Mouse (Mus musculus): ENCODE data around the gene Mrps15.

The Mrps15 gene

GRCm38 (mm10) chr4:126046851-126047585, at the start of gene Mrps15:
Gene Mrps15, plus strand, starts transcription at chr4:126046925.
- DNase-seq (ENCODE audit: low read depth, low spot score) = peak; percentile 88

- no peak for DNase-seq (ENCODE audit: low read depth, low spot score)
These were observed 48.9 kb upstream of the Mrps15 start for GRCm38 (mm10) chr4:125997826-125998225.

GRCm38 (mm10) chr4:126001311-126002199, 45.2 kb upstream of the Mrps15 start:
- no peak for DNase-seq (ENCODE audit: low read depth, low spot score)

GRCm38 (mm10) chr4:126017676-126018332, 28.9 kb upstream of the Mrps15 start:
- DNase-seq (ENCODE audit: low read depth, low spot score) = no peak

GRCm38 (mm10) chr4:126018966-126019538, 27.7 kb upstream of the Mrps15 start:
- no peak for DNase-seq (ENCODE audit: low read depth, low spot score)

- DNase-seq (ENCODE audit: low read depth, low spot score) = no peak
These were observed 22.3 kb upstream of the Mrps15 start, which contains the start of gene Csf3r for GRCm38 (mm10) chr4:126024303-126024900. Gene Csf3r, plus strand, starts transcription at chr4:126024550.

- DNase-seq (ENCODE audit: low read depth, low spot score) = no peak
These were observed 20.9 kb upstream of the Mrps15 start for GRCm38 (mm10) chr4:126025801-126026200.

GRCm38 (mm10) chr4:126027980-126028379, 18.7 kb upstream of the Mrps15 start:
- DNase-seq (ENCODE audit: low read depth, low spot score) = no peak

GRCm38 (mm10) chr4:126029042-126029441, 17.7 kb upstream of the Mrps15 start:
- no peak for DNase-seq (ENCODE audit: low read depth, low spot score)

GRCm38 (mm10) chr4:126030705-126031104, 16.0 kb upstream of the Mrps15 start:
- no peak for DNase-seq (ENCODE audit: low read depth, low spot score)

GRCm38 (mm10) chr4:126035413-126035812, 11.3 kb upstream of the Mrps15 start:
- DNase-seq (ENCODE audit: low read depth, low spot score) = no peak

GRCm38 (mm10) chr4:126051617-126052016, 4.9 kb downstream of the Mrps15 start:
- no peak for DNase-seq (ENCODE audit: low read depth, low spot score)

- no peak for DNase-seq (ENCODE audit: low read depth, low spot score)
These were observed 10.7 kb downstream of the Mrps15 start for GRCm38 (mm10) chr4:126057207-126058133.

GRCm38 (mm10) chr4:126058134-126058996, 11.6 kb downstream of the Mrps15 start, which contains the start of gene Oscp1:
Gene Oscp1, plus strand, starts transcription at chr4:126058565.
- DNase-seq (ENCODE audit: low read depth, low spot score) = peak; percentile 84

GRCm38 (mm10) chr4:126058997-126059362, 12.3 kb downstream of the Mrps15 start:
- no peak for DNase-seq (ENCODE audit: low read depth, low spot score)

GRCm38 (mm10) chr4:126062856-126063255, 16.1 kb downstream of the Mrps15 start:
- DNase-seq (ENCODE audit: low read depth, low spot score) = no peak

GRCm38 (mm10) chr4:126065241-126065640, 18.5 kb downstream of the Mrps15 start:
- DNase-seq (ENCODE audit: low read depth, low spot score) = no peak

- no peak for DNase-seq (ENCODE audit: low read depth, low spot score)
These were observed 20.8 kb downstream of the Mrps15 start for GRCm38 (mm10) chr4:126067401-126068077.

GRCm38 (mm10) chr4:126068842-126069241, 22.1 kb downstream of the Mrps15 start:
- DNase-seq (ENCODE audit: low read depth, low spot score) = no peak

Measured in WW6 (cell line).